In the genomic region with DNA sequence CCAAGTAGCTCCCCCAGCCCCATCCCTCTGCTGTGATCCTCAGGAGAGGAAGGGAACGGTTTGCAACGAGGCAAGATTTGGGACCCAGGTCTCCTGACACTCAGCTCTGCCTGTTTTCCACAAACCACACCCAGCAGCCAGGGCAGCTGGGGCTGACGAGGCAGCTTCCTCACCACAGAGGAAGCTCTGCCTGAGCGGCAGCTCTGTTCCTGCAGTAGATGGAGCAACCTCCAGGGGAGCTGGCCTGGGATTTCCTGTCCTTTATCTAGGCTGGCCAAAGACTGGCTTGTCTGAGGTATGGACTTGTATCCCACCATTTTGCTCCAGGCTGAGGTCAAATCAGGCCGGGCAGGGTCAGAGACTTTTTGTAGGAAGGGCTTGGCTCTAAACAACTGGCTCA, we compare ENCODE assay signal across 9 mouse cellular contexts. TPM values are rescaled to one million over a fixed set of nuclear protein-coding genes. Genes with fewer than 3 reads are reported as not detected.
A peak's percentile ranks its signal among the peaks of the same experiment; 100 is the strongest.
DNase-seq lines count a peak whose midpoint lies in the region; ATAC-seq and TF ChIP-seq lines count a peak whose summit lies in the region.
"Had no signal": no experiment of that assay in that cellular context is flagged by ENCODE, and none has a peak within 500 bp of the region (broad histone marks: within the 10 kb centered on the region; RNA-seq: fewer than 3 reads in every experiment).

No protein-coding gene starts in this region.

- H3K9ac ChIP-seq in heart, embryonic 13.5 days, result no peak overlapping the region
- no peak overlapping the region for H3K9ac ChIP-seq in liver, embryonic 11.5 days (ENCODE audit: low read depth, low read length)
- H3K9ac ChIP-seq: neural tube, embryonic 12.5 days had no signal

- no peaks in the 10 kb centered on the region for H3K9me3 ChIP-seq in heart, embryonic 13.5 days
- H3K9me3 ChIP-seq in liver, embryonic 11.5 days (ENCODE audit: control insufficient read depth, low read length), result no peaks in the 10 kb centered on the region
- H3K9me3 ChIP-seq: neural tube, embryonic 12.5 days had no signal

- no peak overlapping the region for H3K4me3 ChIP-seq in thymus, adult 2 months (ENCODE audit: control insufficient read depth, insufficient read depth, low read length)
- no peak overlapping the region for H3K4me3 ChIP-seq in heart, embryonic 13.5 days
- H3K4me3 ChIP-seq in liver, embryonic 11.5 days (ENCODE audit: low read depth, low read length), result no peak overlapping the region
- H3K4me3 ChIP-seq: neural tube, embryonic 12.5 days had no signal

- no peak overlapping the region for H3K27ac ChIP-seq in thymus, adult 2 months (ENCODE audit: control insufficient read depth, insufficient read depth, low read length)
- H3K27ac ChIP-seq in heart, embryonic 13.5 days (replicated peaks), result peak overlapping the region; percentile 54
- no peak overlapping the region for H3K27ac ChIP-seq in liver, embryonic 11.5 days (ENCODE audit: low read depth, low read length)
- H3K27ac ChIP-seq: neural tube, embryonic 12.5 days had no signal

- TF ChIP-seq CTCF in thymus, adult 2 months (IDR thresholded peaks at IDR 0.05; ENCODE audit: borderline replicate concordance, control insufficient read depth, extremely low read depth, insufficient read depth, low read length, poor library complexity), result no peak

- H3K4me1 ChIP-seq in thymus, adult 2 months (replicated peaks; ENCODE audit: control insufficient read depth, insufficient read depth, low read length), result no peaks in the 10 kb centered on the region; the same call in 1 of the 2 replicates
- peaks cover 86% of the 10 kb centered on the region for H3K4me1 ChIP-seq in heart, embryonic 13.5 days
- H3K4me1 ChIP-seq in liver, embryonic 11.5 days (replicated peaks; ENCODE audit: control insufficient read depth, insufficient read depth, low read length), result peaks cover 6% of the 10 kb centered on the region
- H3K4me1 ChIP-seq: neural tube, embryonic 12.5 days had no signal

- no peaks in the 10 kb centered on the region for H3K27me3 ChIP-seq in thymus, adult 2 months (ENCODE audit: control insufficient read depth, insufficient read depth, low read length)
- H3K27me3 ChIP-seq in heart, embryonic 13.5 days (replicated peaks), result peaks cover 8% of the 10 kb centered on the region; the same call in 1 of the 2 replicates
- peaks cover 21% of the 10 kb centered on the region for H3K27me3 ChIP-seq in liver, embryonic 11.5 days (replicated peaks; ENCODE audit: control insufficient read depth, insufficient read depth, low read length)

- no peak for ATAC-seq in heart, embryonic 13.5 days (ENCODE audit: extremely low read depth, insufficient number of reproducible peaks, low FRiP score, low TSS enrichment)
- peak; percentile 39; the same call in 1 of the 2 replicates for ATAC-seq in liver, embryonic 11.5 days (replicated peaks; ENCODE audit: low FRiP score)

- DNase-seq in thymus, adult 2 months, result peak; percentile 1
- DNase-seq in thymus, adult 18-20 months, result no peak
- no peak for DNase-seq in liver, embryonic 11.5 days (ENCODE audit: low spot score)
- DNase-seq in skeletal muscle tissue, adult 2 months (ENCODE audit: low read depth, low spot score), result peak; percentile 37
- no peak for DNase-seq in cerebellum, postnatal 36 days
- DNase-seq in frontal cortex, postnatal 10 days (ENCODE audit: low spot score in 2 of 2), result no peak
- DNase-seq in embryo, embryonic 10.5 days (ENCODE audit: low spot score), result no peak

- TF ChIP-seq POLR2A in thymus, adult 2 months (IDR thresholded peaks at IDR 0.05; ENCODE audit: control insufficient read depth, extremely low read depth, insufficient read depth, low read length, poor library complexity), result no peak

- no peak overlapping the region for H3K4me2 ChIP-seq in heart, embryonic 13.5 days
- H3K4me2 ChIP-seq in liver, embryonic 11.5 days, result no peak overlapping the region
- H3K4me2 ChIP-seq: neural tube, embryonic 12.5 days had no signal

- H3K36me3 ChIP-seq in thymus, adult 2 months (ENCODE audit: control insufficient read depth, insufficient read depth, low read length), result no peaks in the 10 kb centered on the region
- no peaks in the 10 kb centered on the region for H3K36me3 ChIP-seq in heart, embryonic 13.5 days
- no peaks in the 10 kb centered on the region for H3K36me3 ChIP-seq in liver, embryonic 11.5 days (ENCODE audit: control insufficient read depth, insufficient read depth, low read length)
- H3K36me3 ChIP-seq: neural tube, embryonic 12.5 days had no signal

- WGBS in thymus, adult 2 months, result 12% methylated on average over 5 of the region's 5 CpGs
- 48% methylated on average over 5 of the region's 5 CpGs for WGBS in heart, embryonic 13.5 days
- 36% methylated on average over 5 of the region's 5 CpGs for WGBS in liver, embryonic 11.5 days

RNA-seq across cellular contexts. Expression of a gene that starts 46.2 kb away (rescaled TPM):
- polyA plus RNA-seq in thymus, adult 2 months (2012; rRNA removed), result 3.7 and 10.1 TPM in 2 replicates
- polyA plus RNA-seq in heart, embryonic 13.5 days (2015; fragmentation: Nextera tagmentation; extraction: Ambion mirVana), result 12.0 and 14.9 TPM in 2 replicates
- 7.2 and 7.4 TPM in 2 replicates for polyA plus RNA-seq in liver, embryonic 11.5 days (2014; fragmentation: Nextera tagmentation; extraction: Ambion mirVana)

Comparison
In these comparisons a context has a peak if more than half of its experiments do, and no peak if none do; other contexts are left out.
1. DNase-seq: peak in thymus, adult 2 months (single experiment) and skeletal muscle tissue, adult 2 months (single experiment); none in thymus, adult 18-20 months (0 of 2), liver, embryonic 11.5 days (single experiment), cerebellum, postnatal 36 days (0 of 2), frontal cortex, postnatal 10 days (0 of 2) and embryo, embryonic 10.5 days (single experiment).